Mouse (Mus musculus) stomach, embryonic 16.5 days (tissue): ENCODE data around the gene Rhox4f. TPM values are rescaled to one million over a fixed set of nuclear protein-coding genes. Genes with fewer than 3 reads are reported as not detected.

Experiments used
- polyA plus RNA-seq: library from polyadenylated mRNA; unstranded; fragments of >200 nt; fragmentation: Nextera tagmentation; extraction: Ambion mirVana; gene quantifications from 2 replicates; pipeline ENCODE4 v1.2.1, GENCODE M21; 2015

Rhox4f gene
- polyA plus RNA-seq, 1 experiment from 2014 or later = not detected

Other genes starting within 250 kb of the Rhox4f start
- not detected in 2 replicates for gene Rhox3a2, start 227.7 kb downstream of the Rhox4f start, polyA plus RNA-seq
- not detected in 2 replicates for gene Rhox4a2, start 216.9 kb downstream of the Rhox4f start, polyA plus RNA-seq
- gene Rhox2b, start 195.6 kb downstream of the Rhox4f start, polyA plus RNA-seq = not detected in 2 replicates
- gene Rhox4b, start 175.2 kb downstream of the Rhox4f start, polyA plus RNA-seq = not detected in 2 replicates
- not detected in 2 replicates for gene Rhox2c, start 154.0 kb downstream of the Rhox4f start, polyA plus RNA-seq
- not detected in 2 replicates for gene Rhox3c, start 149.1 kb downstream of the Rhox4f start, polyA plus RNA-seq
- not detected in 2 replicates for gene Rhox4c, start 127.4 kb downstream of the Rhox4f start, polyA plus RNA-seq
- not detected in 2 replicates for gene Rhox2d, start 114.3 kb downstream of the Rhox4f start, polyA plus RNA-seq
- not detected in 2 replicates for gene Rhox4d, start 93.3 kb downstream of the Rhox4f start, polyA plus RNA-seq
- not detected in 2 replicates for gene Rhox2e, start 77.3 kb downstream of the Rhox4f start, polyA plus RNA-seq
- not detected in 2 replicates for gene Rhox3e, start 65.7 kb downstream of the Rhox4f start, polyA plus RNA-seq
- gene Rhox4e, start 50.3 kb downstream of the Rhox4f start, polyA plus RNA-seq = not detected in 2 replicates
- gene Rhox2f, start 36.3 kb downstream of the Rhox4f start, polyA plus RNA-seq = not detected in 2 replicates
- gene Rhox3f, start 26.7 kb downstream of the Rhox4f start, polyA plus RNA-seq = not detected in 2 replicates
- gene Rhox3g, start 20.9 kb upstream of the Rhox4f start, polyA plus RNA-seq = not detected in 2 replicates
- gene Rhox2g, start 35.8 kb upstream of the Rhox4f start, polyA plus RNA-seq = not detected in 2 replicates
- not detected in 2 replicates for gene Rhox4g, start 43.6 kb upstream of the Rhox4f start, polyA plus RNA-seq
- gene Rhox3h, start 61.1 kb upstream of the Rhox4f start, polyA plus RNA-seq = not detected in 2 replicates
- not detected in 2 replicates for gene Rhox2h, start 65.6 kb upstream of the Rhox4f start, polyA plus RNA-seq
- 1.2 and 2.1 TPM in 2 replicates for gene Rhox5, start 197.1 kb upstream of the Rhox4f start, polyA plus RNA-seq
- gene Rhox6, start 219.2 kb upstream of the Rhox4f start, polyA plus RNA-seq = not detected in 2 replicates
- gene Rhox7a, start 224.0 kb upstream of the Rhox4f start, polyA plus RNA-seq = not detected in 2 replicates